Mouse (Mus musculus): Measurements from ENCODE around the gene Ppil4. TPM values are rescaled to one million over a fixed set of nuclear protein-coding genes. Genes with fewer than 3 reads are reported as not detected.

Ppil4 gene
- polyA plus RNA-seq, 2 experiments: 21.3 to 34.7 TPM

GRCm38 (mm10) chr10:7772769-7773168 is 19.9 kb upstream of the Ppil4 start:
- H3K27ac ChIP-seq (replicated peaks; ENCODE audit: low read depth, low read length): no peak overlapping the region
- H3K4me3 ChIP-seq (replicated peaks; ENCODE audit: low read length): no peak overlapping the region
- no peaks in the 10 kb centered on the region for H3K27me3 ChIP-seq (ENCODE audit: control insufficient read depth, insufficient read depth, low read length)
- ATAC-seq (ENCODE audit: low FRiP score, low read depth) (no peak), DNase-seq (ENCODE audit: low spot score) (no peak)
- no peak for TF ChIP-seq POLR2A (IDR thresholded peaks at IDR 0.05; ENCODE audit: borderline replicate concordance, extremely low read depth, insufficient read depth, insufficient read length)
- WGBS: 94% methylated on average over 1 of the region's 1 CpGs
- H3K4me2 ChIP-seq (replicated peaks; ENCODE audit: low read depth, low read length, severe bottlenecking): no peak overlapping the region
- H3K9ac ChIP-seq (ENCODE audit: low read depth, low read length, severe bottlenecking): no peak overlapping the region
- H3K4me1 ChIP-seq (ENCODE audit: control insufficient read depth, insufficient read depth, low read length): no peaks in the 10 kb centered on the region
- H3K9me3 ChIP-seq (ENCODE audit: control insufficient read depth, low read length): no peaks in the 10 kb centered on the region
- peaks cover 76% of the 10 kb centered on the region for H3K36me3 ChIP-seq (ENCODE audit: control insufficient read depth, insufficient read depth, low read length)

- no peaks in the 10 kb centered on the region for H3K27me3 ChIP-seq (ENCODE audit: control insufficient read depth, insufficient read depth, low read length)
- DNase-seq (ENCODE audit: low spot score) (no peak), ATAC-seq (ENCODE audit: low FRiP score, low read depth) (no peak)
- H3K36me3 ChIP-seq (ENCODE audit: control insufficient read depth, insufficient read depth, low read length): peaks cover 59% of the 10 kb centered on the region
- no peak overlapping the region for H3K4me3 ChIP-seq (replicated peaks; ENCODE audit: low read length)
- H3K4me1 ChIP-seq (ENCODE audit: control insufficient read depth, insufficient read depth, low read length): no peaks in the 10 kb centered on the region
- TF ChIP-seq POLR2A (IDR thresholded peaks at IDR 0.05; ENCODE audit: borderline replicate concordance, extremely low read depth, insufficient read depth, insufficient read length): no peak
- H3K4me2 ChIP-seq (replicated peaks; ENCODE audit: low read depth, low read length, severe bottlenecking): no peak overlapping the region
- H3K9me3 ChIP-seq (ENCODE audit: control insufficient read depth, low read length): no peaks in the 10 kb centered on the region
- 94% methylated on average over 8 of the region's 8 CpGs for WGBS
- H3K9ac ChIP-seq (ENCODE audit: low read depth, low read length, severe bottlenecking): no peak overlapping the region
- H3K27ac ChIP-seq (replicated peaks; ENCODE audit: low read depth, low read length): no peak overlapping the region
Measured at GRCm38 (mm10) chr10:7775421-7775820, 17.3 kb upstream of the Ppil4 start.

GRCm38 (mm10) chr10:7778361-7778760 is 14.3 kb upstream of the Ppil4 start:
- Histone ChIP-seq H3K9ac (ENCODE audit: low read depth, low read length, severe bottlenecking) (no peak overlapping the region), H3K4me3 (replicated peaks; ENCODE audit: low read length) (no peak overlapping the region), H3K27me3 (ENCODE audit: control insufficient read depth, insufficient read depth, low read length) (no peaks in the 10 kb centered on the region), H3K4me1 (ENCODE audit: control insufficient read depth, insufficient read depth, low read length) (no peaks in the 10 kb centered on the region), H3K9me3 (ENCODE audit: control insufficient read depth, low read length) (no peaks in the 10 kb centered on the region), H3K4me2 (replicated peaks; ENCODE audit: low read depth, low read length, severe bottlenecking) (no peak overlapping the region), H3K27ac (replicated peaks; ENCODE audit: low read depth, low read length) (no peak overlapping the region), H3K36me3 (ENCODE audit: control insufficient read depth, insufficient read depth, low read length) (peaks cover 31% of the 10 kb centered on the region)
- 90% methylated on average over 3 of the region's 3 CpGs for WGBS
- no peak for TF ChIP-seq POLR2A (IDR thresholded peaks at IDR 0.05; ENCODE audit: borderline replicate concordance, extremely low read depth, insufficient read depth, insufficient read length)
- ATAC-seq (ENCODE audit: low FRiP score, low read depth) (no peak), DNase-seq (ENCODE audit: low spot score) (no peak)

DNA sequence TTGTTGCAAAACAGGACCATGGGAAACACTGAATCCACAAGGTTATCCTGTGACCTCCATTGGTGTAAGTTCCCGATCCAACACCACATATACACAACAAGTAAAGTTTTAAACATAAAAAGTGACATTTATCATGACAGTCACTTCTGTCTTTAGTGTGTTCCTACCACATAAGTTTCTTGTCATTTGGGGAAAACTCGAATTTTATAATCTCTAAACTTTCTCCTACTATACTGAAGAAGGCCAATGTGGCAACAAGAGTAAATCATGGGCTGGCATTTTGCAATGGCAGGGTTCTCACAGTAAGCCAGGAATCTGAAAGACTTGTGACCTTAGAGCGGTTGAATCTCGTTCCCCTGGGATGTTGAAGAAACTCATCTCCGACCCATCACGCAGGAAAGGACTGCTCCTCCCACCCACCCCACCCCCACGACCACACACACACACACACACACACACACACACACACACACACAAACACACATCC is 12.9 kb upstream of the Ppil4 start:
- Histone ChIP-seq H3K27ac (replicated peaks; ENCODE audit: low read depth, low read length) (no peak overlapping the region), H3K9ac (ENCODE audit: low read depth, low read length, severe bottlenecking) (peak overlapping the region; percentile 81), H3K4me1 (ENCODE audit: control insufficient read depth, insufficient read depth, low read length) (no peaks in the 10 kb centered on the region), H3K36me3 (ENCODE audit: control insufficient read depth, insufficient read depth, low read length) (peaks cover 21% of the 10 kb centered on the region), H3K27me3 (ENCODE audit: control insufficient read depth, insufficient read depth, low read length) (no peaks in the 10 kb centered on the region), H3K9me3 (ENCODE audit: control insufficient read depth, low read length) (no peaks in the 10 kb centered on the region), H3K4me3 (replicated peaks; ENCODE audit: low read length) (peak overlapping the region; percentile 98), H3K4me2 (replicated peaks; ENCODE audit: low read depth, low read length, severe bottlenecking) (peak overlapping the region; percentile 79)
- DNase-seq (ENCODE audit: low spot score) (no peak), ATAC-seq (ENCODE audit: low FRiP score, low read depth) (no peak)
- WGBS: 18% methylated on average over 7 of the region's 7 CpGs
- TF ChIP-seq POLR2A (IDR thresholded peaks at IDR 0.05; ENCODE audit: borderline replicate concordance, extremely low read depth, insufficient read depth, insufficient read length): no peak

DNA sequence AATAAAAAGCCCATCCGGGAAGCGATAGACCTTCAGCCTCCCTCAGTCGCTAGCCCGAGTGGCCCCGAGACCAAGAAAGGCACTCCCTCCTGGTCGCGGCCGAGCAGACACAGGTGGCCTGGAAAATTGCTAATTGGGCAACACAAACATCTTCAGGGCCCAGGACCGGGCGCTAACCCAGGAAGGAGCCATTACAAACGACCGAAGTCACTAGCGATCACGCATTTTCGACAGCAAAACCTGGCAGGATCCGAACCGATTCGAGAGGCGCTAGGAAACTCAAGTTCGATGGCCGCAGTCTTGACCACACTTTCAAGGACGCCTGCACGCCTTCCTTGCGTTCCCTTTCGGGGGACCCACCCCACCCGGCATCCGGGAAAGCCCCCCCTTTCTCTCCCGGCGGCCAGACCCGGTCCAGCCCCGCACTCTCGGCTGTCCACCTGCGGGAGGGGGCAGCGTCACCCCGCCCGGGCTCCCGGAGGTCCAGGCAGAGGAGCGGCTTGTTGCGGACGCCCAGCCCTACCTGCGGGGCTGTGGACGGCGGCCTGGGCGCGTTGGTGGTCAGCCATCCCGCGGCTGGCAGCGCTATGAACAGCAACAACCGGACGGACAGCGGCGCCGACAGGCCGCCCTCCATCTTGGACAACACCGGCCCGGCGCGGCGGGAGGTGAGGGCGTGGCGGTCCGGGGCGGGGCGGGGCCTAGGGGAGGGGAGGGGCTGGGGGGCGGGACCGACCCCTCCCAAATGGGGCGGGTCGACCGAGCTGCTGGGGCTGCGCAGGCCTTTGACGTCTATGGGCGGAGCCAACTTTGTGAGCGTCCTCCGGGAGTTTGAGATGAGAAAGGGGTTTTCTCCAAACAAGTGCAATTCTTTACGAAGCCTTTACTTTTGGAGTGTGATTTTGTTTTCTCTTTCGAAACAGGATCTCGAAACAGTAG is 12.2 kb upstream of the Ppil4 start:
- ATAC-seq (ENCODE audit: low FRiP score, low read depth): peak; percentile 97
- peak; percentile 89 for DNase-seq (ENCODE audit: low spot score)
- H3K4me2 ChIP-seq (replicated peaks; ENCODE audit: low read depth, low read length, severe bottlenecking): peak overlapping the region; percentile 79
- no peak overlapping the region for H3K27ac ChIP-seq (replicated peaks; ENCODE audit: low read depth, low read length)
- no peaks in the 10 kb centered on the region for H3K4me1 ChIP-seq (ENCODE audit: control insufficient read depth, insufficient read depth, low read length)
- TF ChIP-seq POLR2A (IDR thresholded peaks at IDR 0.05; ENCODE audit: borderline replicate concordance, extremely low read depth, insufficient read depth, insufficient read length): peak; percentile 73; the same call in 1 of the 2 replicates
- peak overlapping the region; percentile 81 for H3K9ac ChIP-seq (ENCODE audit: low read depth, low read length, severe bottlenecking)
- under 1% methylated on average over 53 of the region's 77 CpGs for WGBS
- peaks cover 18% of the 10 kb centered on the region for H3K36me3 ChIP-seq (ENCODE audit: control insufficient read depth, insufficient read depth, low read length)
- peak overlapping the region; percentile 98 for H3K4me3 ChIP-seq (replicated peaks; ENCODE audit: low read length)
- H3K9me3 ChIP-seq (ENCODE audit: control insufficient read depth, low read length): no peaks in the 10 kb centered on the region
- H3K27me3 ChIP-seq (ENCODE audit: control insufficient read depth, insufficient read depth, low read length): no peaks in the 10 kb centered on the region

All from limb, embryonic 14.5 days (tissue).